ENCODE assay signal across 18 mouse cellular contexts in genomic region chr7:67629681-67630080, GRCm38 (mm10). TPM values are rescaled to one million over a fixed set of nuclear protein-coding genes. Genes with fewer than 3 reads are reported as not detected.
DNase-seq lines count a peak whose midpoint lies in the region; ATAC-seq and TF ChIP-seq lines count a peak whose summit lies in the region.
"Had no signal": no experiment of that assay in that cellular context is flagged by ENCODE, and none has a peak within 500 bp of the region (broad histone marks: within the 10 kb centered on the region; RNA-seq: fewer than 3 reads in every experiment).

No protein-coding gene starts in this region.

- TF ChIP-seq EP300 in lung, postnatal 0 days (IDR thresholded peaks at IDR 0.05): no peak
- no peak for TF ChIP-seq EP300 in stomach, postnatal 0 days (optimal IDR thresholded peaks at IDR 0.05)

- H3K4me2 ChIP-seq in intestine, postnatal 0 days (replicated peaks; ENCODE audit: low read depth): no peak overlapping the region
- H3K4me2 ChIP-seq in intestine, embryonic 15.5 days (replicated peaks): no peak overlapping the region
- H3K4me2 ChIP-seq in lung, postnatal 0 days (replicated peaks; ENCODE audit: low read depth, low read length): no peak overlapping the region
- H3K4me2 ChIP-seq in stomach, postnatal 0 days (replicated peaks; ENCODE audit: low read depth): no peak overlapping the region
- H3K4me2 ChIP-seq: forebrain, embryonic 12.5 days had no signal

- TF ChIP-seq POLR2A in cerebellum, adult 2 months (IDR thresholded peaks at IDR 0.05; ENCODE audit: borderline replicate concordance, insufficient read depth, low read length): no peak

- H3K27ac ChIP-seq in intestine, postnatal 0 days (ENCODE audit: low read depth, low read length): no peak overlapping the region
- no peak overlapping the region for H3K27ac ChIP-seq in intestine, embryonic 15.5 days
- H3K27ac ChIP-seq in lung, postnatal 0 days (ENCODE audit: low read length): no peak overlapping the region
- H3K27ac ChIP-seq in stomach, postnatal 0 days (replicated peaks): no peak overlapping the region
- H3K27ac ChIP-seq in cerebellum, adult 2 months (ENCODE audit: insufficient read depth, low read length): no peak overlapping the region
- H3K27ac ChIP-seq: forebrain, embryonic 12.5 days; macrophage; midbrain, embryonic 10.5 days had no signal

- no peak overlapping the region for H3K9ac ChIP-seq in intestine, postnatal 0 days (ENCODE audit: low read depth, low read length)
- H3K9ac ChIP-seq in intestine, embryonic 15.5 days: no peak overlapping the region
- no peak overlapping the region for H3K9ac ChIP-seq in lung, postnatal 0 days (replicated peaks; ENCODE audit: low read depth)
- H3K9ac ChIP-seq in stomach, postnatal 0 days (ENCODE audit: low read length): no peak overlapping the region
- H3K9ac ChIP-seq: forebrain, embryonic 12.5 days had no signal

- no peaks in the 10 kb centered on the region for H3K4me1 ChIP-seq in intestine, postnatal 0 days (replicated peaks; ENCODE audit: control insufficient read depth, insufficient read depth, low read length)
- no peaks in the 10 kb centered on the region for H3K4me1 ChIP-seq in intestine, embryonic 15.5 days (replicated peaks)
- no peaks in the 10 kb centered on the region for H3K4me1 ChIP-seq in lung, postnatal 0 days (ENCODE audit: insufficient read depth, low read depth, low read length)
- H3K4me1 ChIP-seq in stomach, postnatal 0 days (replicated peaks; ENCODE audit: control insufficient read depth, insufficient read depth): no peaks in the 10 kb centered on the region
- H3K4me1 ChIP-seq in cerebellum, adult 2 months (ENCODE audit: control insufficient read depth, insufficient read depth, low read length): no peaks in the 10 kb centered on the region
- H3K4me1 ChIP-seq: forebrain, embryonic 12.5 days; midbrain, embryonic 10.5 days had no signal

- H3K4me3 ChIP-seq in intestine, postnatal 0 days (ENCODE audit: low read depth, low read length): no peak overlapping the region
- H3K4me3 ChIP-seq in intestine, embryonic 15.5 days (replicated peaks): no peak overlapping the region
- H3K4me3 ChIP-seq in lung, postnatal 0 days (ENCODE audit: low read depth, low read length): no peak overlapping the region
- H3K4me3 ChIP-seq in stomach, postnatal 0 days (ENCODE audit: low read depth, low read length): no peak overlapping the region
- no peak overlapping the region for H3K4me3 ChIP-seq in cerebellum, adult 2 months (replicated peaks; ENCODE audit: insufficient read depth, low read depth, low read length)
- H3K4me3 ChIP-seq: forebrain, embryonic 12.5 days; midbrain, embryonic 10.5 days had no signal

- peak; percentile 48 for TF ChIP-seq CTCF in intestine, postnatal 0 days (IDR thresholded peaks at IDR 0.05; ENCODE audit: low read depth)
- peak; percentile 29 for TF ChIP-seq CTCF in lung, postnatal 0 days (IDR thresholded peaks at IDR 0.05)
- peak; percentile 46 for TF ChIP-seq CTCF in stomach, postnatal 0 days (IDR thresholded peaks at IDR 0.05; ENCODE audit: low read depth)
- no peak for TF ChIP-seq CTCF in cerebellum, adult 2 months (IDR thresholded peaks at IDR 0.05; ENCODE audit: borderline replicate concordance, insufficient read depth, low read depth, low read length)

- WGBS in intestine, postnatal 0 days: 61% methylated on average over 5 of the region's 5 CpGs
- 56% methylated on average over 5 of the region's 5 CpGs for WGBS in intestine, embryonic 15.5 days
- WGBS in lung, postnatal 0 days: 57% methylated on average over 5 of the region's 5 CpGs
- WGBS in stomach, postnatal 0 days: 58% methylated on average over 5 of the region's 5 CpGs
- 74% methylated on average over 5 of the region's 5 CpGs for WGBS in cerebellum, adult 2 months

- 0 out of 2 replicates have a peak, but pooled peaks cover 5% of the 10 kb centered on the region for H3K36me3 ChIP-seq in intestine, postnatal 0 days (ENCODE audit: control insufficient read depth, insufficient read depth)
- H3K36me3 ChIP-seq in intestine, embryonic 15.5 days: no peaks in the 10 kb centered on the region
- no peaks in the 10 kb centered on the region for H3K36me3 ChIP-seq in lung, postnatal 0 days (ENCODE audit: insufficient read depth, low read length)
- H3K36me3 ChIP-seq in stomach, postnatal 0 days (ENCODE audit: control insufficient read depth, insufficient read depth, low read length): no peaks in the 10 kb centered on the region; the same call in 1 of the 2 replicates
- H3K36me3 ChIP-seq: forebrain, embryonic 12.5 days had no signal

- peak; percentile 24 for DNase-seq in embryo, embryonic 10 days (ENCODE audit: low spot score)
- DNase-seq in embryo, embryonic 9.5 days (ENCODE audit: extremely low spot score): no peak
- no peak for DNase-seq in lung, postnatal 0 days (ENCODE audit: low spot score)
- no peak for DNase-seq in lung, postnatal 14 days
- no peak for DNase-seq in stomach, postnatal 0 days (ENCODE audit: low spot score)
- no peak for DNase-seq in cerebellum, adult 2 months
- DNase-seq: adrenal gland, postnatal 25 days; cerebellum, adult 11 months; cerebellum, postnatal 14 days; kidney, adult 9 months; lung, adult 18-20 months; retina, postnatal 1 day had no signal

- H3K27me3 ChIP-seq in intestine, postnatal 0 days (replicated peaks; ENCODE audit: control insufficient read depth, insufficient read depth, low read length): no peaks in the 10 kb centered on the region
- H3K27me3 ChIP-seq in intestine, embryonic 15.5 days (replicated peaks): no peaks in the 10 kb centered on the region
- no peaks in the 10 kb centered on the region for H3K27me3 ChIP-seq in lung, postnatal 0 days (replicated peaks; ENCODE audit: insufficient read depth, low read length)
- H3K27me3 ChIP-seq in stomach, postnatal 0 days (ENCODE audit: control insufficient read depth, insufficient read depth, low read length): no peaks in the 10 kb centered on the region
- H3K27me3 ChIP-seq in cerebellum, adult 2 months (ENCODE audit: control insufficient read depth, insufficient read depth, low read length): no peaks in the 10 kb centered on the region
- H3K27me3 ChIP-seq: forebrain, embryonic 12.5 days; Patski had no signal

- ATAC-seq in intestine, postnatal 0 days: no peak
- no peak for ATAC-seq in intestine, embryonic 15.5 days
- ATAC-seq in lung, postnatal 0 days: no peak
- no peak for ATAC-seq in stomach, postnatal 0 days (ENCODE audit: low FRiP score, low TSS enrichment)
- ATAC-seq: Patski had no signal

- no peaks in the 10 kb centered on the region for H3K9me3 ChIP-seq in intestine, postnatal 0 days (ENCODE audit: control insufficient read depth)
- H3K9me3 ChIP-seq in intestine, embryonic 15.5 days: no peaks in the 10 kb centered on the region
- H3K9me3 ChIP-seq in lung, postnatal 0 days (ENCODE audit: low read length): no peaks in the 10 kb centered on the region; the same call in 1 of the 2 replicates
- H3K9me3 ChIP-seq in stomach, postnatal 0 days (ENCODE audit: control insufficient read depth, low read length): no peaks in the 10 kb centered on the region
- H3K9me3 ChIP-seq: forebrain, embryonic 12.5 days had no signal

RNA-seq across cellular contexts. Expression of gene Lrrc28, which starts 15.4 kb away (rescaled TPM):
- 16.1 and 17.2 TPM in 2 replicates for polyA plus RNA-seq in intestine, postnatal 0 days (2015; fragmentation: Nextera tagmentation; extraction: Ambion mirVana)
- 8.9 and 10.4 TPM in 2 replicates for polyA plus RNA-seq in intestine, embryonic 15.5 days (2015; fragmentation: Nextera tagmentation; extraction: Ambion mirVana)
- 13.4 and 14.0 TPM in 2 replicates for polyA plus RNA-seq in lung, postnatal 0 days (2015; fragmentation: Nextera tagmentation; extraction: Ambion mirVana)
- 66.0 and 66.5 TPM in 2 replicates for polyA plus RNA-seq in stomach, postnatal 0 days (2015; fragmentation: Nextera tagmentation; extraction: Ambion mirVana)
- polyA plus RNA-seq in cerebellum, adult 2 months (2012; rRNA removed): 36.3 and 38.7 TPM in 2 replicates

RNA-seq across cellular contexts. Expression of gene Ttc23, which starts 17.5 kb away (rescaled TPM):
- 8.6 and 9.4 TPM in 2 replicates for polyA plus RNA-seq in intestine, postnatal 0 days (2015; fragmentation: Nextera tagmentation; extraction: Ambion mirVana)
- polyA plus RNA-seq in intestine, embryonic 15.5 days (2015; fragmentation: Nextera tagmentation; extraction: Ambion mirVana): 20.9 and 21.8 TPM in 2 replicates
- polyA plus RNA-seq in lung, postnatal 0 days (2015; fragmentation: Nextera tagmentation; extraction: Ambion mirVana): 14.4 and 17.3 TPM in 2 replicates
- 12.6 and 13.6 TPM in 2 replicates for polyA plus RNA-seq in stomach, postnatal 0 days (2015; fragmentation: Nextera tagmentation; extraction: Ambion mirVana)
- 5.2 and 5.3 TPM in 2 replicates for polyA plus RNA-seq in cerebellum, adult 2 months (2012; rRNA removed)
